Mouse (Mus musculus): Measurements from ENCODE around the gene Tppp3. TPM values are rescaled to one million over a fixed set of nuclear protein-coding genes. Genes with fewer than 3 reads are reported as not detected.

Tppp3 gene
- total RNA-seq, 2 experiments from 2014 or later = 23.6 to 36.2 TPM

GRCm38 (mm10) chr8:105433021-105433420 is 38.3 kb downstream of the Tppp3 start:
- no peak for DNase-seq

GRCm38 (mm10) chr8:105431743-105432515 is 39.4 kb downstream of the Tppp3 start:
- DNase-seq = no peak

GRCm38 (mm10) chr8:105426878-105427277 is 44.4 kb downstream of the Tppp3 start:
- no peak for DNase-seq

GRCm38 (mm10) chr8:105422006-105422405 is 49.3 kb downstream of the Tppp3 start:
- no peak for DNase-seq

GRCm38 (mm10) chr8:105419800-105420199 is 51.5 kb downstream of the Tppp3 start:
- no peak for DNase-seq

- DNase-seq = no peak
Observed at GRCm38 (mm10) chr8:105418992-105419391, 52.3 kb downstream of the Tppp3 start.

Other genes with a start within 250 kb of the Tppp3 start
- 10 to 100 TPM; 23.7 to 27.2 TPM for gene D230025D16Rik, start 246.4 kb downstream of the Tppp3 start, total RNA-seq (2021)
- gene B3gnt9, start 216.4 kb downstream of the Tppp3 start, total RNA-seq (2021) = 1 to 10 TPM; 2.7 to 3.0 TPM
- 10 to 100 TPM; 15.3 to 17.9 TPM for gene Tradd, start 206.9 kb downstream of the Tppp3 start, total RNA-seq (2021)
- gene Fbxl8, start 206.9 kb downstream of the Tppp3 start, total RNA-seq (2021) = 1 to 10 TPM; 3.3 to 3.6 TPM
- 1 to 10 TPM; 1.3 to 1.6 TPM for gene Hsf4, start 201.7 kb downstream of the Tppp3 start, total RNA-seq (2021)
- gene Nol3, start 195.4 kb downstream of the Tppp3 start, total RNA-seq (2021) = 1 to 10 TPM; 5.5 TPM
- 1 to 10 TPM; 2.4 to 2.8 TPM for gene 4931428F04Rik, start 181.7 kb downstream of the Tppp3 start, total RNA-seq (2021)
- gene Exoc3l, start 175.4 kb downstream of the Tppp3 start, total RNA-seq (2021) = 10 to 100 TPM; 19.8 to 22.0 TPM
- gene E2f4, start 173.9 kb downstream of the Tppp3 start, total RNA-seq (2021) = 10 to 100 TPM; 36.6 to 49.5 TPM
- gene Elmo3, start 165.9 kb downstream of the Tppp3 start, total RNA-seq (2021) = 1 to 10 TPM; 3.7 to 7.8 TPM
- 1 to 10 TPM; 3.4 to 6.1 TPM for gene Lrrc29, start 145.2 kb downstream of the Tppp3 start, total RNA-seq (2021)
- gene Tmem208, start 145.2 kb downstream of the Tppp3 start, total RNA-seq (2021) = 10 to 100 TPM; 61.5 to 67.0 TPM
- gene Fhod1, start 123.6 kb downstream of the Tppp3 start, total RNA-seq (2021) = 10 to 100 TPM; 11.9 to 14.4 TPM
- under 1 TPM; 0.76 to 0.99 TPM for gene Slc9a5, start 122.7 kb downstream of the Tppp3 start, total RNA-seq (2021)
- 1 to 10 TPM in 1 of 2 experiments, under 1 TPM in 1; 0.23 to 1.4 TPM for gene Plekhg4, start 98.3 kb downstream of the Tppp3 start, total RNA-seq (2021)
- not detected for gene Kctd19, start 58.0 kb downstream of the Tppp3 start, total RNA-seq (2021)
- 1 to 10 TPM; 2.4 to 2.8 TPM for gene Lrrc36, start 58.0 kb downstream of the Tppp3 start, total RNA-seq (2021)
- gene Zdhhc1, start 25.4 kb upstream of the Tppp3 start, total RNA-seq (2021) = 10 to 100 TPM; 16.0 to 17.7 TPM
- gene Hsd11b2, start 47.2 kb upstream of the Tppp3 start, total RNA-seq (2021) = under 1 TPM; 0.23 to 0.66 TPM
- gene Atp6v0d1, start 94.5 kb upstream of the Tppp3 start, total RNA-seq (2021) = 100 to 1,000 TPM; 115 to 120 TPM
- gene Ripor1, start 133.7 kb upstream of the Tppp3 start, total RNA-seq (2021) = 10 to 100 TPM; 27.5 to 33.8 TPM
- 10 to 100 TPM; 50.8 to 65.2 TPM for gene Ctcf, start 165.0 kb upstream of the Tppp3 start, total RNA-seq (2021)
- gene Agrp, start 165.9 kb upstream of the Tppp3 start, total RNA-seq (2021) = 1 to 10 TPM in 1 of 2 experiments, under 1 TPM in 1; 0.92 to 1.9 TPM
- gene Carmil2, start 214.7 kb upstream of the Tppp3 start, total RNA-seq (2021) = 1 to 10 TPM; 1.2 to 1.4 TPM
- 10 to 100 TPM; 24.9 to 26.3 TPM for gene Acd, start 229.6 kb upstream of the Tppp3 start, total RNA-seq (2021)
- 10 to 100 TPM; 10.7 to 14.0 TPM for gene Pard6a, start 229.6 kb upstream of the Tppp3 start, total RNA-seq (2021)
- not detected for gene 4933405L10Rik, start 236.1 kb upstream of the Tppp3 start, total RNA-seq (2021)
- 1 to 10 TPM; 4.5 to 4.9 TPM for gene Enkd1, start 236.7 kb upstream of the Tppp3 start, total RNA-seq (2021)